Mouse (Mus musculus): ENCODE measurements at regions not wholly inside any gene's neighbourhood (a gene's known extent, or its start where the extent isn't known, plus 50 kb on each side); places are given as distances from the start of the nearest gene placed in this dataset.

GRCm38 (mm10) chr7:36949511-36949910 lies 251.6 kb downstream of the Tshz3 start:
- TF ChIP-seq POLR2A (IDR thresholded peaks at IDR 0.05; ENCODE audit: borderline replicate concordance, insufficient read depth, low read length) (no peak), CTCF (IDR thresholded peaks at IDR 0.05; ENCODE audit: borderline replicate concordance, insufficient read depth, low read depth, low read length) (no peak)

Measured in cerebellum, adult 2 months (tissue).